Mouse (Mus musculus) kidney, embryonic 16.5 days (tissue): ENCODE results near the gene Cfi. TPM values are rescaled to one million over a fixed set of nuclear protein-coding genes. Genes with fewer than 3 reads are reported as not detected.

Experiments used
- ATAC-seq: fragments of 200-750 bp; cut with Nextera tagmentation; 2 replicates; pipeline ENCODE4 v1.8.0; 2017; ENCODE audit warnings: moderate TSS enrichment; ENCODE audit not compliant: low FRiP score, low TSS enrichment
- H3K27ac ChIP-seq: fragments of 300-500 bp; sonication (generic); 2 replicates; pipeline ENCODE4 v1.5.1; 2014; ENCODE audit warnings: low read length
- H3K27me3 ChIP-seq: fragments of 300-500 bp; sonication (generic); 2 replicates; pipeline ENCODE4 v1.6.1; 2014; ENCODE audit warnings: low read length, control low read depth, mixed read lengths; ENCODE audit not compliant: insufficient read depth
- H3K36me3 ChIP-seq: fragments of 300-500 bp; sonication (generic); 2 replicates; pipeline ENCODE4 v1.6.1; 2014; ENCODE audit warnings: low read length, control low read depth, mixed read lengths; ENCODE audit not compliant: insufficient read depth
- H3K4me1 ChIP-seq: fragments of 300-500 bp; sonication (generic); 2 replicates; pipeline ENCODE4 v1.6.1; 2014; ENCODE audit warnings: low read length, control low read depth, mixed read lengths; ENCODE audit not compliant: insufficient read depth
- H3K4me2 ChIP-seq: fragments of 300-500 bp; sonication (generic); replicated peaks from 2 replicates; pipeline ENCODE4 v1.6.1; 2014; ENCODE audit warnings: low read depth, low read length
- H3K4me3 ChIP-seq: fragments of 300-500 bp; sonication (generic); 2 replicates; pipeline ENCODE4 v1.5.1; 2014; ENCODE audit warnings: mild to moderate bottlenecking, low read length
- H3K9ac ChIP-seq: fragments of 300-500 bp; sonication (generic); replicated peaks from 2 replicates; pipeline ENCODE4 v1.6.1; 2014; ENCODE audit warnings: low read length
- H3K9me3 ChIP-seq: fragments of 300-500 bp; sonication (generic); 2 replicates; pipeline ENCODE4 v1.6.1; 2016; ENCODE audit warnings: low read length, control low read depth
- WGBS: fragments of 180-500 bp; shearing (Covaris S2); extraction: QIAGEN DNeasy Blood & Tissue Kit; methylation state at CpG from one replicate; pipeline ENCODE4 v1.1.7; 2014; 5-methylcytosine and 5-hydroxymethylcytosine counted together
- polyA plus RNA-seq: library from polyadenylated mRNA; unstranded; fragments of >200 nt; fragmentation: Nextera tagmentation; extraction: Ambion mirVana; gene quantifications from 2 replicates; pipeline ENCODE4 v1.2.1, GENCODE M21; 2015

Gene Cfi
- polyA plus RNA-seq, 1 experiment from 2014 or later: 24.6 TPM

DNA sequence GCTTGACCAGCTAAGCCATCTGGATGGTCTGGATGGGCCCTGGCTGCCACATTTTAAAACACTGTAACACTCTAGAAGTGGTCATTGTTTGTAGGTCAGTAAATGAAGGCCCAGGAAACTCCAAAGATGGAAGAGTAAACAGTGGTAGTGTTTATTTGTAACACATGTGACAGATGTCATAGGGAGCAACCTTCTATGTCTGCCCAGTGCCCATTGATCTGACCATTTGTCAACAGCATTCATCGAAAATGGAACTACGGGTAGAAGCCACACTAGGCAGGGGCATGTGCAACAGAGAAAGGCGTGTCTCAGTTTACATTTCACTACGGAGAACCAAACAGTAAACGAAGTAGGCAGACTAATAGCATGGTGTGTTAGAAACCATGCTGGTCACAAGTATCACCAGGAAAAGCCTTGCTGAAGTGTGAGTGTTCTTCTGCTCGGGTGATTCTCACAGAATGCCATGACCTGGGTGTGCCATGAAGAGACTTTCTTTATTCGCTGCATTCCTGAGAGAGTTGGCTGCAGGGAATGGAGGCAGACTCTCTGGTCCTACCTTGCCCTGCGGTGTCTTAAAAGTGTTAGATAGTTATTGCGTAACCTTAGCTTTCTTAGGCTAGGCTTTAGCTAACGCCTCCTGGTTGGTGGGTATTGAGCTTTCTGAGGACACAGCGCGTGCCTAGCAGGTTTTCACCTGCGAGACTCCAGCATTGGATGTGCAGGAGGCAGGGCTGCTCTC lies 52.3 kb downstream of the Cfi start:
- no peak for ATAC-seq
- H3K27ac ChIP-seq: no peak overlapping the region
- H3K9ac ChIP-seq: no peak overlapping the region

GRCm38 (mm10) chr3:129892003-129892402 lies 56.3 kb downstream of the Cfi start:
- Histone ChIP-seq H3K4me2 (no peak overlapping the region), H3K4me1 (0 out of 2 replicates have a peak, but pooled peaks cover 5% of the 10 kb centered on the region), H3K4me3 (no peak overlapping the region), H3K27me3 (no peaks in the 10 kb centered on the region), H3K36me3 (peaks cover 15% of the 10 kb centered on the region; the same call in 1 of the 2 replicates), H3K9ac (no peak overlapping the region), H3K9me3 (no peaks in the 10 kb centered on the region), H3K27ac (no peak overlapping the region)
- 85% methylated on average over 5 of the region's 5 CpGs for WGBS
- ATAC-seq: no peak

More for the DNA sequence above, 52.3 kb downstream of the Cfi start:
- no peak overlapping the region for H3K4me2 ChIP-seq
- H3K27me3 ChIP-seq: no peaks in the 10 kb centered on the region
- 79% methylated on average over 13 of the region's 13 CpGs for WGBS
- no peak overlapping the region for H3K4me3 ChIP-seq
- no peaks in the 10 kb centered on the region for H3K4me1 ChIP-seq
- peaks cover 14% of the 10 kb centered on the region; the same call in 1 of the 2 replicates for H3K36me3 ChIP-seq
- no peaks in the 10 kb centered on the region for H3K9me3 ChIP-seq

DNA sequence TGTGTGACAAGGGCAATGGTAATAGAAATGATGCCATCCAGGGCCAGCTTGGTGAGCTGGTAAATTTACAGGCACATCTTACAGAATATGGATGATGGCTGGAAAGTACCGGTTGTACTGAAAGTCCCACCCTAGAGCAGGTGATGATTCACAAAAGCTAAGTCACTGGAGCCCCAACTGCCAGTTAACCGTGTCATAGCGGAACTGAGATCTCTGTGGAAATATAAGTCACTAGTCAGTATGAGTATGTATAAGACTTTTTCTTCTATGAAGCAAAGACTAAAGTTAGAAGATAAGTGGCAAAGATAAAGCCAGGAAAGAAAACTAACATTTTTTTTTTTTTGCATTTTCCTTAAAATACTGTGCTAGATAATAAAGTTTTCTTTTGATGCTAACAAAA lies 57.5 kb downstream of the Cfi start:
- Histone ChIP-seq H3K4me2 (no peak overlapping the region), H3K27me3 (no peaks in the 10 kb centered on the region), H3K36me3 (peaks cover 15% of the 10 kb centered on the region; the same call in 1 of the 2 replicates), H3K4me1 (0 out of 2 replicates have a peak, but pooled peaks cover 5% of the 10 kb centered on the region), H3K9me3 (no peaks in the 10 kb centered on the region), H3K27ac (no peak overlapping the region), H3K4me3 (no peak overlapping the region), H3K9ac (no peak overlapping the region)
- 92% methylated on average over 3 of the region's 3 CpGs for WGBS
- ATAC-seq: no peak

DNA sequence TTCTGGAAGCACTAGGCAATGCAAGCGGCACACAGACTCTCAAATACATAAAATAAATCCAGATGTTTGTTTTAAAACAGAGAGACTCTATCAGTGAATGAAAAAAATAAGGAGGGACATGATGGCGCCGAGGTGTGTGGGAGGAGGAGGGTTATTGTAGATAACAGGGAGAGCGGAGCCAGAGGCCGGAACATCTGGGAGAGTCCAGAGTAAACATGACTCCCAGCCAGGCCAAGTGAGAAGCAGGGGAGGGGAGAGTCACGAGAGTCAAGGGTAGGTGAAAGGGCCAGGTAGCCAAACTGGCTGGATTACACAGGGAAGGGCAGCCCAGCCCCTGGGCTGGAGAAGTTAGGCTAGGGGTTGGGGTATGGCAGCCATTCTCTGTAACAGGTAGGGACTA lies 60.9 kb downstream of the Cfi start:
- ATAC-seq: 0 out of 2 replicates have a peak, but pooled peaks have one; percentile 11
- Histone ChIP-seq H3K4me2 (no peak overlapping the region), H3K4me3 (no peak overlapping the region), H3K9ac (no peak overlapping the region), H3K27ac (no peak overlapping the region), H3K36me3 (0 out of 2 replicates have a peak, but pooled peaks cover 9% of the 10 kb centered on the region), H3K4me1 (peaks cover 12% of the 10 kb centered on the region; the same call in 1 of the 2 replicates), H3K9me3 (no peaks in the 10 kb centered on the region), H3K27me3 (no peaks in the 10 kb centered on the region)
- WGBS: 22% methylated on average over 6 of the region's 6 CpGs

DNA sequence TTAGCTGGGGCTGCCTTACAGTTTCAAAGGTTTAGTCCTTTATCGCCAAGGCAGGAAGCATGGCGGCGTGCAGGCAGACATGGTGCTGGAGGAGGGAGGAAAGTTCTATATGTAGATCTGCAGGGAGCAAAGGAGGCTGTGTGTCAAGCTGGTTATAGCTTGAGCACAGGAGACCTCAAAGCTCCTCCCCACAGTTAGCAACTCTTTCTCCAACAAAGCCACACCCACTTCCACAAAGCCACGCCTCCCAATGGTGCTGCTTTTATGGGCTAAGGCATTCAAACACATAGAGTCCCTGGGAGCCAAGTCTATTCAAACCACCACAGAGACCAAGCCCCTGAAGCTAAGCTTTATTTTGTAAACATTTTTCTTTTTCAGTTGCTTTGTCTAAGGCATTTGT lies 63.2 kb downstream of the Cfi start:
- H3K27ac ChIP-seq: no peak overlapping the region
- H3K4me3 ChIP-seq: no peak overlapping the region
- no peak overlapping the region for H3K4me2 ChIP-seq
- H3K4me1 ChIP-seq: peaks cover 25% of the 10 kb centered on the region
- no peaks in the 10 kb centered on the region for H3K9me3 ChIP-seq
- H3K9ac ChIP-seq: no peak overlapping the region
- no peak for ATAC-seq
- no peaks in the 10 kb centered on the region for H3K27me3 ChIP-seq
- WGBS: 71% methylated on average over 4 of the region's 4 CpGs
- H3K36me3 ChIP-seq: no peaks in the 10 kb centered on the region

- under 1% methylated on average over 33 of the region's 34 CpGs for WGBS
- peak within 1 kb of the TSS; percentile 94 for H3K4me2 ChIP-seq
- H3K27ac ChIP-seq: peak within 1 kb of the TSS; percentile 85
- H3K4me1 ChIP-seq: peaks cover 25% of the 10 kb centered on the region
- peak within 1 kb of the TSS; percentile 76 for H3K4me3 ChIP-seq
- H3K9me3 ChIP-seq: no peaks in the 10 kb centered on the region
- H3K9ac ChIP-seq: peak within 1 kb of the TSS; percentile 82
- H3K36me3 ChIP-seq: no peaks in the 10 kb centered on the region; the same call in 1 of the 2 replicates
- ATAC-seq: peak; percentile 97
- no peaks in the 10 kb centered on the region for H3K27me3 ChIP-seq
Measured at GRCm38 (mm10) chr3:129901271-129901809, 65.7 kb downstream of the Cfi start, which contains the start of gene Casp6. Casp6 (plus strand) TSS chr3:129901425.

DNA sequence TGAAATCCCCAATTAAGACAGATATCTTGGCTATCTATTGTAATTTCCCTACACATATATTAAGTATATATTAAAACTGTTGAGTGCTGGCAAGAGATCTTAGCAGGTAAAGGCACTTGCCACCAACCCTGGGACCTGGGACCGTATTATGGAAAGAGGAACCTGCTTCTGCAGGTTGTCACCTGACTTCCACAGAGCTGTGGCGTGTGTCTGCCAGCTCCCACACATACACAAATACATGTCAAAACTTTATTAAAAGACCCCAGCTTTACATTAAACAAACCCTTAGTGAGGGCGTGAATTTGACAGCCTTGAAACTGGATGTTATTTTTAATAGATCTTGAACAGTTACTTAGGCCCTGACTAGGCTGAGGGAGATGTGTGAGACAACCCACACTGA lies 67.7 kb downstream of the Cfi start:
- Histone ChIP-seq H3K27ac (no peak overlapping the region), H3K4me3 (no peak overlapping the region), H3K4me2 (no peak overlapping the region), H3K9me3 (no peaks in the 10 kb centered on the region), H3K36me3 (peaks cover 1% of the 10 kb centered on the region; the same call in 1 of the 2 replicates), H3K4me1 (peaks cover 20% of the 10 kb centered on the region), H3K27me3 (no peaks in the 10 kb centered on the region), H3K9ac (no peak overlapping the region)
- 89% methylated on average over 3 of the region's 3 CpGs for WGBS
- no peak for ATAC-seq

- H3K27me3 ChIP-seq: no peaks in the 10 kb centered on the region
- no peak overlapping the region for H3K9ac ChIP-seq
- 82% methylated on average over 8 of the region's 8 CpGs for WGBS
- no peak overlapping the region for H3K4me3 ChIP-seq
- peaks cover 6% of the 10 kb centered on the region; the same call in 1 of the 2 replicates for H3K36me3 ChIP-seq
- no peak overlapping the region for H3K4me2 ChIP-seq
- ATAC-seq: no peak
- H3K27ac ChIP-seq: no peak overlapping the region
- peaks cover 20% of the 10 kb centered on the region for H3K4me1 ChIP-seq
- H3K9me3 ChIP-seq: no peaks in the 10 kb centered on the region
Measured at GRCm38 (mm10) chr3:129903866-129904265, 68.2 kb downstream of the Cfi start.

- no peaks in the 10 kb centered on the region for H3K27me3 ChIP-seq
- H3K4me1 ChIP-seq: peaks cover 20% of the 10 kb centered on the region
- WGBS: 81% methylated on average over 7 of the region's 7 CpGs
- peaks cover 12% of the 10 kb centered on the region; the same call in 1 of the 2 replicates for H3K36me3 ChIP-seq
- no peak overlapping the region for H3K9ac ChIP-seq
- H3K27ac ChIP-seq: no peak overlapping the region
- no peak overlapping the region for H3K4me3 ChIP-seq
- no peaks in the 10 kb centered on the region for H3K9me3 ChIP-seq
- no peak for ATAC-seq
- no peak overlapping the region for H3K4me2 ChIP-seq
Measured at GRCm38 (mm10) chr3:129904381-129905132, 68.9 kb downstream of the Cfi start.
